Mouse (Mus musculus): ENCODE measurements around the gene Gm3238. TPM values are rescaled to one million over a fixed set of nuclear protein-coding genes. Genes with fewer than 3 reads are reported as not detected.
A peak's percentile ranks its signal among the peaks of the same experiment; 100 is the strongest.
"Not testable (repeated sequence)": the region's sequence is repeated elsewhere in the genome, so short reads cannot be mapped to it uniquely, and the experiment has no call there.

Gene Gm3238
- not detected in 2 replicates for polyA plus RNA-seq (2014; fragmentation: Nextera tagmentation; extraction: Ambion mirVana)

DNA sequence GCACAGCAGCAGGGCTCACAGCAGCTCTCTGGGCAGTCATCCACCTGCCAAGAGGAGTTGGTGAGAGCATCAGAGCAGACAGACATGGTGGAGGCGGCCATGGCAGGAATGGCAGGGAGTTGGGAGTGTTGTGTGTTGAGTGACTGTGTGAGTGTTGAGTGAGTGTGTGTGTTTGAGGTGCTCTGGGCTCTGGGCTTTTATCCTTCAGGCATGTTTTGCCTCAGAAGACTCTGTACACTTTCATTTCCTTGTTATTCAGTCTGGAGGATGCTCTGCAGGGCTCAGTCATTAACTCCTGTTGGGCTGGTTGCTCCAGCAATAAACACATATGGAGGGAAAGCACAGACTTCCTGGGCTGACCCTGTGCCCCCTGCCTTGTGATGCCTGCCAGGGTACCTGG is at the start of gene Gm3238:
Gm3238 (minus strand) TSS at position 101 of the 400 bp plus-strand sequence.
- DNase-seq (ENCODE audit: low spot score, missing footprints); H3K4me1 ChIP-seq (ENCODE audit: control insufficient read depth, insufficient read depth, low read length); H3K27ac ChIP-seq (ENCODE audit: low read depth, low read length); H3K36me3 ChIP-seq (ENCODE audit: control insufficient read depth, insufficient read depth, low read length); H3K4me2 ChIP-seq; H3K27me3 ChIP-seq (ENCODE audit: control insufficient read depth, insufficient read depth, low read length); ATAC-seq (ENCODE audit: low FRiP score); H3K4me3 ChIP-seq (ENCODE audit: low read depth, low read length); H3K9ac ChIP-seq (ENCODE audit: low read length); H3K9me3 ChIP-seq (ENCODE audit: control insufficient read depth, low read length): not testable (repeated sequence)
- WGBS: no CpG with 5 or more reads among the region's 1 CpGs

DNA sequence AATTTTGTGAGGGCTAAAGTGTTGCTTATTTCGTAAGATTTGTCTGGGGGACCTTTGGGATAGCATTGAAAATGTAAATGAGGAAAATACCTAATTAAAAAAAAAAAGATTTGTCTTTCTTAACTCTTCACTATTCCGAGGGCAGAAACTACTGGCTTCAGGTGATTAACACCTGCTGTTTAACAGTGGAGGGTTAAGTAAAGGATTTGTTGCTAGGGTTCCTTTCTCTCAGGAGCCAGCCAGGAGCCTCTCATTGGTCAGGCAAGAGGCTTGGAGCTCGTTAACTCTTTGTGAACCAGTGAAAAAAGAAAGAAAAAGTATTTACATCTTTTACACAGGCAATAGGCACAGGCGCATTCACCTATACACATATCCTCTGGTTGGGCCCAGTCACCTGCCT is 48.1 kb upstream of the Gm3238 start:
- DNase-seq (ENCODE audit: low spot score, missing footprints) (peak; percentile 66), ATAC-seq (ENCODE audit: low FRiP score) (no peak)
- no peak overlapping the region for H3K4me3 ChIP-seq (ENCODE audit: low read depth, low read length)
- no peaks in the 10 kb centered on the region for H3K36me3 ChIP-seq (ENCODE audit: control insufficient read depth, insufficient read depth, low read length)
- no peak overlapping the region for H3K27ac ChIP-seq (ENCODE audit: low read depth, low read length)
- H3K9ac ChIP-seq (ENCODE audit: low read length): no peak overlapping the region
- no peak overlapping the region for H3K4me2 ChIP-seq
- WGBS: 32% methylated on average over 4 of the region's 4 CpGs
- H3K9me3 ChIP-seq (ENCODE audit: control insufficient read depth, low read length): no peaks in the 10 kb centered on the region
- no peaks in the 10 kb centered on the region for H3K4me1 ChIP-seq (ENCODE audit: control insufficient read depth, insufficient read depth, low read length)
- no peaks in the 10 kb centered on the region for H3K27me3 ChIP-seq (ENCODE audit: control insufficient read depth, insufficient read depth, low read length)

DNA sequence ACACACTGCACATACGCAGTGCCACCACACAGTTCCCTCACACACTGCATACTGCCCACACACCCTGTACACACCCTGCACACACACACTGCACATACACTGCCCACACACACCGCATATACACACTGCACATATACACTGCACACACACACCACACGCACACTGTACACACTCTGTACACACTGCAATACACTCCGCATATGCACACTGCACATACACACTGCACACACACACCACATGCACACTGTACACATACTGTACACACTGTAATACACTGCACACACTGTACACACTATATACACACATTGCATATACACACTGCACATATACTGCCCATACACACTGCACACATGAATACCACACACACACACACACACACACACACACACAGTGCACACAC is 47.4 kb upstream of the Gm3238 start:
- no peak overlapping the region for H3K27ac ChIP-seq (ENCODE audit: low read depth, low read length)
- 94% methylated on average over 4 of the region's 4 CpGs for WGBS
- no peak for ATAC-seq (ENCODE audit: low FRiP score)

DNA sequence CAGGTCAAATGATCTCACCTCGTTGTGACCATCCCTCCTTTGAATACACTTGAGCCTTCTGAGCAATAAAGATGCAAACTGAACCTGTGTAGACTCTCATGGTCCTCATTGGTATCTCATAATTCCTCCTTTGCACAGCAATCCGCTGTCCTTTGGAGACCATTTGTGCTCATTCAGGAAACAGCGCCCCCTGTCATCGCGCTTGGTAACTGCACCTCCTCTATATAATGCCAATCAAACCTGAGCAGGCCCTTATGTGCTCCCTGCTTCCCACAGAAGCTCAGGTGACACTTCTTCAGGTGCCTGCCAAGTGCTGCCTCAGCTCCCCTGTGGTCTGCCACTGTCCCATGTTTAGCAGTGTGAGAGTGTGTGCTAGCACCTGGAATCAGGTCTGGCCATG is 44.4 kb upstream of the Gm3238 start:
- no peak for ATAC-seq (ENCODE audit: low FRiP score)
- peak; percentile 90 for DNase-seq (ENCODE audit: low spot score, missing footprints)
- H3K27me3 ChIP-seq (ENCODE audit: control insufficient read depth, insufficient read depth, low read length): no peaks in the 10 kb centered on the region
- H3K9ac ChIP-seq (ENCODE audit: low read length): no peak overlapping the region
- no peak overlapping the region for H3K27ac ChIP-seq (ENCODE audit: low read depth, low read length)
- no peak overlapping the region for H3K4me2 ChIP-seq
- no peaks in the 10 kb centered on the region for H3K36me3 ChIP-seq (ENCODE audit: control insufficient read depth, insufficient read depth, low read length)
- no peaks in the 10 kb centered on the region for H3K4me1 ChIP-seq (ENCODE audit: control insufficient read depth, insufficient read depth, low read length)
- no peak overlapping the region for H3K4me3 ChIP-seq (ENCODE audit: low read depth, low read length)
- WGBS: 33% methylated on average over 5 of the region's 5 CpGs
- no peaks in the 10 kb centered on the region for H3K9me3 ChIP-seq (ENCODE audit: control insufficient read depth, low read length)

More for the DNA sequence above, 47.4 kb upstream of the Gm3238 start:
- Histone ChIP-seq H3K9me3 (ENCODE audit: control insufficient read depth, low read length) (no peaks in the 10 kb centered on the region), H3K36me3 (ENCODE audit: control insufficient read depth, insufficient read depth, low read length) (no peaks in the 10 kb centered on the region), H3K4me3 (ENCODE audit: low read depth, low read length) (no peak overlapping the region), H3K9ac (ENCODE audit: low read length) (no peak overlapping the region), H3K27me3 (ENCODE audit: control insufficient read depth, insufficient read depth, low read length) (no peaks in the 10 kb centered on the region), H3K4me2 (no peak overlapping the region), H3K4me1 (ENCODE audit: control insufficient read depth, insufficient read depth, low read length) (no peaks in the 10 kb centered on the region)
- DNase-seq (ENCODE audit: low spot score, missing footprints): no peak

DNA sequence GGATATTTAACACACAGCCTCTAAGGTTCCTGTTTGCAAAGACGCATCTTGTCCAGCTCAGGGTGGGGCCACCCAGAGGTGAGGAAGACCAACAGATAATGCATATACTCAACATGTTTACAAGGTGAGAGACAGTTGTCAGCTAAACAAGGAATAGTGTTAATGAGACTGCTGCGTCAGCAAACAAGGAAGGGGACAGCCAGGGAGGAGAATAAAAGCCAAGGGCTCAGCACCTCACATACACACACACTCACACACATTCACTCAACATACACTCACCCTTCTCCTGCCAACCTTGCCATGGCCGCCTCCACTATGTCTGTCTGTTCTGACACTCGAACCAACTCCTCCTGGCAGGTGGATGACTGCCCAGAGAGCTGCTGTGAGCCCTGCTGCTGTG is 43.3 kb upstream of the Gm3238 start, which contains the start of gene Gm2696:
Gm2696 (plus strand) TSS at position 301 of the 400 bp plus-strand sequence.
- H3K27me3 ChIP-seq (ENCODE audit: control insufficient read depth, insufficient read depth, low read length): no peaks in the 10 kb centered on the region
- peak; percentile 75 for DNase-seq (ENCODE audit: low spot score, missing footprints)
- no peak within 1 kb of the TSS for H3K27ac ChIP-seq (ENCODE audit: low read depth, low read length)
- no peaks in the 10 kb centered on the region for H3K36me3 ChIP-seq (ENCODE audit: control insufficient read depth, insufficient read depth, low read length)
- H3K4me2 ChIP-seq: no peak within 1 kb of the TSS
- no peak for ATAC-seq (ENCODE audit: low FRiP score)
- WGBS: 65% methylated on average over 4 of the region's 4 CpGs
- H3K4me1 ChIP-seq (ENCODE audit: control insufficient read depth, insufficient read depth, low read length): no peaks in the 10 kb centered on the region
- H3K9me3 ChIP-seq (ENCODE audit: control insufficient read depth, low read length): no peaks in the 10 kb centered on the region
- no peak within 1 kb of the TSS for H3K4me3 ChIP-seq (ENCODE audit: low read depth, low read length)
- H3K9ac ChIP-seq (ENCODE audit: low read length): no peak within 1 kb of the TSS

DNA sequence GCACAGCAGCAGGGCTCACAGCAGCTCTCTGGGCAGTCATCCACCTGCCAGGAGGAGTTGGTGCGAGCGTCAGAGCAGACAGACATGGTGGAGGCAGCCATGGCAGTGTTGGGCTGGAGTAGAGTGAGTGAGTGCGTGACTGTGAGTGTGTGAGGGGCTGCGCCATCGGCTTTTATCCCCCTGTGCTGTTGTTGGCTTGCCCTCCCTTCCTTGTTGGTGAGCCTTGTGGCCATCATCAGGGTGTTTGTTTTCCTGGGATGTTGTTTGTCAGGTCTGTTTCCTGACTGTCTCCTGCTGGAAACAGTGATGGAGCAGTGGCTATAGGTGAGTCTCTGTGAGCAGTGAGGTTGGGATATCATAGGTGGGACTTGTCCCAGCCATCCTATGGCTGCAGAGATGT is 40.6 kb upstream of the Gm3238 start, which contains the start of gene Gm9507:
Gm9507 (minus strand) TSS at position 101 of the 400 bp plus-strand sequence.
- Histone ChIP-seq H3K27me3 (ENCODE audit: control insufficient read depth, insufficient read depth, low read length) (no peaks in the 10 kb centered on the region), H3K4me2 (no peak within 1 kb of the TSS), H3K4me1 (ENCODE audit: control insufficient read depth, insufficient read depth, low read length) (no peaks in the 10 kb centered on the region), H3K9me3 (ENCODE audit: control insufficient read depth, low read length) (no peaks in the 10 kb centered on the region), H3K27ac (ENCODE audit: low read depth, low read length) (no peak within 1 kb of the TSS), H3K4me3 (ENCODE audit: low read depth, low read length) (no peak within 1 kb of the TSS), H3K9ac (ENCODE audit: low read length) (no peak within 1 kb of the TSS), H3K36me3 (ENCODE audit: control insufficient read depth, insufficient read depth, low read length) (no peaks in the 10 kb centered on the region)
- no peak for ATAC-seq (ENCODE audit: low FRiP score)
- 58% methylated on average over 5 of the region's 5 CpGs for WGBS
- DNase-seq (ENCODE audit: low spot score, missing footprints): peak; percentile 37

DNA sequence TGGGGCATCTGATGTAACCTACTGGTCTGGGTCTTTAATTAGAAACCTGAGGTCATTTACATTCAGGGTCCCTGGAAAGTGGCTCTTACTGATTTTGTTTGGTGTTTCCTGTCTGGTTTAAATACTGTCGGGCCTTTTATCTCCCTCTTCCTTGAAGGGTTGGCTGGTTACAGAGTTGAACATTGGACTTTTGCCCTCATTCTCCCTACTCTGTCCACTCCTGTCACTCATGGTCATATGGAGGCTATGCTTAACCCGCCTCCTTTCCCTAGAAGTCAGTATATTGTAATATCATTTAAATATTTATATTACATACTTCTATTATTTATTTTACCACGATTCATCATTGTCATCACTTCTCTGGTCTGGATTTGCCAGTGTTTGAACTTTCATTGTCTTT is 33.0 kb upstream of the Gm3238 start:
- no peak overlapping the region for H3K4me2 ChIP-seq
- no peak overlapping the region for H3K27ac ChIP-seq (ENCODE audit: low read depth, low read length)
- ATAC-seq (ENCODE audit: low FRiP score) (no peak), DNase-seq (ENCODE audit: low spot score, missing footprints) (peak; percentile 35)
- H3K4me1 ChIP-seq (ENCODE audit: control insufficient read depth, insufficient read depth, low read length): 0 out of 2 replicates have a peak, but pooled peaks cover under 1% of the 10 kb centered on the region
- WGBS: 81% methylated on average over 3 of the region's 3 CpGs
- no peak overlapping the region for H3K4me3 ChIP-seq (ENCODE audit: low read depth, low read length)
- no peak overlapping the region for H3K9ac ChIP-seq (ENCODE audit: low read length)
- no peaks in the 10 kb centered on the region for H3K36me3 ChIP-seq (ENCODE audit: control insufficient read depth, insufficient read depth, low read length)
- H3K27me3 ChIP-seq (ENCODE audit: control insufficient read depth, insufficient read depth, low read length): no peaks in the 10 kb centered on the region
- H3K9me3 ChIP-seq (ENCODE audit: control insufficient read depth, low read length): no peaks in the 10 kb centered on the region

DNA sequence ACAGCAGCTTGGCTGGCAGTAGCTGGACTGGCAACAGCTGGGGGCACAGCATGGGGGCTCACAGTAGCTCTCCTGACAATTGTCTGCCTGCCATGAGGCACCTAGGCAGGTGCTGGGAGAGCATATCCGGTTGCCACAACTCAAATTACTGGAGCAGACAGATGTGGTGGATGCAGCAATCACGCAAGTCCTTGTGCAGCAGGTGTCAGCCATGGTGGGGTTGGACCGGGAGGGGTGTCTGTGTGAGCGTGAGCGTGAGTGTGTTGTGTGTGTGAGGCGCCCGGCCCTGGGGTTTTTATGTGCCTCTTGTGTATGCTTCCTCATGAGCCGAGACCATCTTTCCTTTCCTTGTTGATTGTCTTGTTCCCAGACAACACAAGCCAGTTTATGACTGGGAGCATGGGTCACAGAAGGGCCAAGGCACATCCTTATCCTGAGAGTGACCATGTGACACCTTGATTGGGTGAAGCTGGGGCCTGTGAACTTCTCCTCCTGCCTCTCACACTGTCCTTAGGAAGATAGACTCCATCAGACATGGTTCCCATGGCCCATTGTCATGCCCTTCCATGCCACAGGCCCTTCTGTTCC is 27.9 kb upstream of the Gm3238 start, which contains the start of gene Gm19668:
Gm19668 (minus strand) TSS at position 213 of the 588 bp plus-strand sequence.
- H3K4me2 ChIP-seq: no peak within 1 kb of the TSS
- no peak within 1 kb of the TSS for H3K4me3 ChIP-seq (ENCODE audit: low read depth, low read length)
- no peak within 1 kb of the TSS for H3K9ac ChIP-seq (ENCODE audit: low read length)
- no peak within 1 kb of the TSS for H3K27ac ChIP-seq (ENCODE audit: low read depth, low read length)
- no peaks in the 10 kb centered on the region for H3K27me3 ChIP-seq (ENCODE audit: control insufficient read depth, insufficient read depth, low read length)
- no peaks in the 10 kb centered on the region for H3K9me3 ChIP-seq (ENCODE audit: control insufficient read depth, low read length)
- peaks cover 2% of the 10 kb centered on the region; the same call in 1 of the 2 replicates for H3K4me1 ChIP-seq (ENCODE audit: control insufficient read depth, insufficient read depth, low read length)
- 65% methylated on average over 8 of the region's 8 CpGs for WGBS
- DNase-seq (ENCODE audit: low spot score, missing footprints): peak; percentile 79
- no peaks in the 10 kb centered on the region for H3K36me3 ChIP-seq (ENCODE audit: control insufficient read depth, insufficient read depth, low read length)
- ATAC-seq (ENCODE audit: low FRiP score): no peak

DNA sequence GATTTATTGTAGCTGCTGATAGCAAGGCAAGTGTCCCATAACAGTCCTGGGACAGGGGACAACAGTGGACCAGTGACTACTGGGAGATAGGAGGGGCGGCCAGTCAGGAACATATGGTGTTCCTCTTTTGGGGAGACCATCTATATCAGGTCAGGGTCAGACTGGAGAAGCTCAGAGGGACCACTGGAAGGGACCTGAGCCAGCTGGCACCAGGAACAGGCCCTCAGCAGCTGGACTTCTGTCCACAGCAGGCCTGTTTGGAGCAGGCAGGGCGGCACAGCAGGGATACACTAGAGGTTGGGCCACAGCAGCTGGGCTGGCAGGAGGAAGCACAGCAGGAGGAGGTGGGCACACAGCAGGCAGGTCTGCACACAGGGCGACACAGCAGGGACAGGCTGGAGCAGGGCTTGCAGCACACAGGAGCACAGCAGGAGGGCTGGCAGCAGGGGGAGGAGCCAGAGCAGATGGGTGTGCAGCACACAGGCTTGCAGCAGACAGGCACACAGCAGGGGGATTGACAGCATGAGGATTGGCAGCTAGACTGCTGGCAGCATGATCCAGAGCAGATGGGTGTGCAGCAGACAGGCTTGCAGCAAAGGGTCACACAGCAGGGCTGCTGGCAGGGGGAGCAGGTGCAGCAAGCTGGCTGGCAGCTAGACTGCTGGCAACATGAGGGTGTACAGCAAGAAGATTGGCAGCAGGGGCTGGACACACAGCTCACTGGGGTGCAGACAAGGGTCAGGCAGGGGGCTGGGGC is 27.2 kb upstream of the Gm3238 start:
- WGBS: 31% methylated on average over 3 of the region's 3 CpGs
- H3K27ac ChIP-seq (ENCODE audit: low read depth, low read length); H3K4me1 ChIP-seq (ENCODE audit: control insufficient read depth, insufficient read depth, low read length); H3K36me3 ChIP-seq (ENCODE audit: control insufficient read depth, insufficient read depth, low read length); H3K9ac ChIP-seq (ENCODE audit: low read length); ATAC-seq (ENCODE audit: low FRiP score); H3K9me3 ChIP-seq (ENCODE audit: control insufficient read depth, low read length); H3K4me3 ChIP-seq (ENCODE audit: low read depth, low read length); H3K27me3 ChIP-seq (ENCODE audit: control insufficient read depth, insufficient read depth, low read length); H3K4me2 ChIP-seq: not testable (repeated sequence)
- DNase-seq (ENCODE audit: low spot score, missing footprints): peak; percentile 81

Measured in midbrain, embryonic 11.5 days (tissue).